Mouse (Mus musculus) neutrophil, adult 5-6 weeks (primary cell): ENCODE measurements around the gene Inpp5a. TPM values are rescaled to one million over a fixed set of nuclear protein-coding genes. Genes with fewer than 3 reads are reported as not detected.

ENCODE experiments used
- ATAC-seq: fragments of 151-379, 151-347 bp; 2 replicates; pipeline ENCODE4 v1.8.0; 2017; ENCODE audit warnings: mild to moderate bottlenecking, moderate TSS enrichment; ENCODE audit not compliant: insufficient number of reproducible peaks, poor library complexity, low FRiP score, severe bottlenecking; ENCODE audit errors: extremely low read depth
- total RNA-seq: library from RNA; stranded (forward); fragments of 200-1000 nt; gene quantifications from 2 replicates; pipeline ENCODE4 v1.2.3, GENCODE M21; 2017

Inpp5a gene
- total RNA-seq, 1 experiment from 2014 or later, result 38.1 TPM

GRCm38 (mm10) chr7:139550086-139550783 lies 161.3 kb downstream of the Inpp5a start:
- no peak for ATAC-seq

DNA sequence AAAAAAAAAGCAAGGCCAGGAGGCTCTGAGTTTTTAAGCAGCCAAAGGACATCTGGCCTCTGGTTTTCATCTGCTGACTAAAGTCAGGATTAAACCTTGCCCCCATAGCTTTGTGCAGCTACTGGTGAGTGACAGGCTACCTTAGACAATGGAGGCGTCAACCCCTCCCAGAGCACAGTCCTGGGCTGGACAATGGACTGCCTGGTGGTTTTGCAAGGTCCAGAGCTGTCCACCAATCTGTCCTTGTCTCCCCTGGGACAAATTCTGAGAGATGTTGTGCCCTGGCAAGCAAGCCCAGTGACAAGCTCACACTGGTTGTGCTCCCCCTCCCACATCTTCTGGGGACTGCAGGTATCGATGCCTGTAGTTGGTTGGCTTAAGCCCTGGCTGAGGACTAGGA lies 162.6 kb downstream of the Inpp5a start:
- no peak for ATAC-seq

GRCm38 (mm10) chr7:139556331-139556730 lies 167.4 kb downstream of the Inpp5a start:
- no peak for ATAC-seq

DNA sequence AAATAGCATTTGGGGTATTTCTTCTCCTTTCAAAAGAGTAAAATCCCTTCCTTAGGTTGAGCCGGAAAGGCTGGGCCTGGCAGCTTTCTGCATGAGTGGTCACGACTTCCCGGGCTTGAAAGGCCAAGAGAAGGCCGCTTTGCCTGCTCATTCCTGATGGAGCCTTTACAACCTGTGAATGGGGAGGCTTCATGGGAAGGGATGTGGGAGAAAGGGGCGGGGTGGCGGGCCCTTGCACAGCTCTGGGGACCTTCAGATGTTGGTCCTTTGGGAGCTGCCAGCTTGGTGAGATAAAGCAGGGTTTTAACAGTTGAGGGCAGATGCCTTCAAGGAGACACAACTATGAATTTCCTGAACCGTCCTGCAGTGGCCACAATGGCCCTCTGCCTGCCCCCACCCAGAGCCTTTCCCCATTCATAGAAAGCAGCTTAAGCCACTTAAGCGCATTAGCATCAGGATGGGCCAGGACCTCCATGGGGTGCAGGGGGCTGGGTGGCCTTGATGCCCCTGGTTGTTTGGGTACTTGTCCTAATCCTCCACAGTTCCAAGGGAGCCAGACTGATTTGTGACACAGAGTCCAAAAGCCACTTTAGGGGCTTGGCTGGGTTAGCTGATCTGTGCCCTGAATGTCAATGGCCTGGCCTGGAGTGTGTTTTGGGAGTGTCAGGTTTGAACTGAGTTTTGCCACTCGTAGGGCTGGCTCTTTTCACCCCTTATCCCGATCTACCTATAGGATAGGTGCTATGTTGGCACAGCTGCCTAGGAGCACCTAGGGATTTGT lies 168.0 kb downstream of the Inpp5a start:
- ATAC-seq, result no peak

DNA sequence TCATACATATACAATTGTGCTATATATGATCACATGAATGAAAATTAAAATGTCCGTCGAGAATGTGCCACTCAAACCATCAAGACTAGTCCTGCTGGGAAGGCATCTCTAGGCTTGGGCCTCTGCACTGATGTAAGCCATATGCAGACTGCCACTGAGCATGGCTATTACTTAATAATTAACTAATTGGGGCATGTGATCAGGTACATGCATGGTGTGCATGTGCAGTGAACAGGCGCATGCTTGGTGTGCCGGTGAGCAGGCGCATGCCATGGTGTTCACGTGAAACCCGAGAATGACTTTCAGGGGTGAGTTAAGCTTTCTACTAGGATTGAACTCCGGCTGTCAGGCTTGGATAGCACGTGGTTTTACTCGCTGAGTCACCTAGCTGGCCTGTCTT lies 170.8 kb downstream of the Inpp5a start:
- no peak for ATAC-seq

GRCm38 (mm10) chr7:139563425-139563824 lies 174.5 kb downstream of the Inpp5a start:
- ATAC-seq, result no peak

DNA sequence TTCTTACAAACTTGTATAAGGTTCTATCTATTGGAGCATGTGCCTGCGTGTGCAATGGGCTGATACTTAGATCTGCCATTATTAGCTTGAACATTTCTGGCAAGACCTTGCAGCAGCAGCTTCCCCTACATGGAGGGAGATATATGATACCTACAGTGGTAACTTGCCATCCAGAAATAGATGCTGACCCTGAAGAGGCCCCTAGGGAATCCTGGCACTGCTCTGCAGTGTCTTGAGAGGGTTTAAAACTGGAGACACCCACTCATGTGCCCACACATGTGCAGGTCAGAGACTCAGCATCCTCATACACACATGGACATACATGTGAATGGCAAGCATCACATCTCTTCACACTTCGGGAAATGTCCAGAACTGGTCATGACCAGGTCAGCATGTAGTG lies 175.3 kb downstream of the Inpp5a start:
- no peak for ATAC-seq

GRCm38 (mm10) chr7:139565998-139566397 lies 177.1 kb downstream of the Inpp5a start:
- no peak for ATAC-seq

DNA sequence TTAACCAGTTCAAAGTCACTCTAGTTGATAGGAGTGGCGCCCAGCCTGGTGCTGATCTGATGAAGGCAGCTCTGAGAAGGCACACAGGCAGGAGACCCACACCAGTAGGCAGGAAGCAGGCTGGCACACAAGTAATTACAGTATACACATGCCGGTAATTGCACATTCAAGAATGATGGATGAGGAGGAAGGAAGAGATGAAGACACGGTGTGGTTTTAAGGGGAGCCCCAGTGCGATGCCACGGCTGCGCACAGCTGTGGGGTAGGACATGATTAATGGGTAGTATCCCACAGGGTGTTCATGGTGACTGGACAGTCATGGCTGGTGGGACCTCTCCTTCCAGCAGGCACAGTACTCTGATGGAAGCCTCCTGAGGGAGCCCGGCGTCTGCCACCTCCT lies 177.6 kb downstream of the Inpp5a start:
- no peak for ATAC-seq

GRCm38 (mm10) chr7:139570788-139571187 lies 181.9 kb downstream of the Inpp5a start:
- no peak for ATAC-seq

- ATAC-seq, result no peak
These were observed 183.8 kb downstream of the Inpp5a start for GRCm38 (mm10) chr7:139572665-139573064.

DNA sequence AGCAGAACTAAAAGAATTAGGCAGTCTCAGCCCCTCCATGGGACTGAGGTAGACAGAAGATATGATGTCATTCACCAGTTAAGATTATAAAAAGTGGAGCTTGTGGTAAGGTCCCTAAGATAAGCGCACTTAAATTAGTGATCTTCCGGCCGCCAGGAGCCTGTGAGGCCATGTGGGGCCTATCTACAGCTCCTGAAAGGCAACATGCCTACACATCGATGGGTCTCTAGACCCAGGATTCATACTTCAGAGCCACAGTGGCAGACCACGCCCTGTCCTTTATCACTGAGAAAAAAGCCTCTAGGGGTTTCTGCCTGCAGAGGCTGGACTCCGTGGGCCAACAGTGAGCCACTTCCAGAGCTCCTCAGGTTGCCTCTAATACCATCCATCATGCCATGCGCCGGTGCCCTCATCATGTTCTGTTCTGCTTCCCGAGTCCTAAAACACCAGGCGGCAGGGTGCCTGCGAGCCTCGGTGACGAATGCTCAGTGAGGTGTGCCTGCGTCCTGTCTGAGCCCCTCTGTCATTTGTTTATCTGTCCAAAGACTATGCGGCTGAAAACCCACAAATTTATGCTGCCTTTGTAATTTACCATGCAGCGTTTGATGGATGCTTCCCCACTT lies 187.3 kb downstream of the Inpp5a start:
- no peak for ATAC-seq

GRCm38 (mm10) chr7:139579261-139579905 lies 190.5 kb downstream of the Inpp5a start:
- no peak for ATAC-seq

- ATAC-seq, result no peak
These were observed 192.2 kb downstream of the Inpp5a start for GRCm38 (mm10) chr7:139580851-139581775.

GRCm38 (mm10) chr7:139581801-139582571 lies 193.1 kb downstream of the Inpp5a start:
- no peak for ATAC-seq

- ATAC-seq, result no peak
These were observed 193.7 kb downstream of the Inpp5a start, which contains the start of gene Nkx6-2 for GRCm38 (mm10) chr7:139582595-139582994. Gene Nkx6-2, minus strand, starts transcription at chr7:139582797.

- no peak for ATAC-seq
These were observed 194.3 kb downstream of the Inpp5a start for GRCm38 (mm10) chr7:139583094-139583737.
